Mouse (Mus musculus) testis, adult 2 months (tissue): ENCODE measurements around the gene Cldn7. TPM values are rescaled to one million over a fixed set of nuclear protein-coding genes. Genes with fewer than 3 reads are reported as not detected.
A peak's percentile ranks its signal among the peaks of the same experiment; 100 is the strongest.

Experiments
- H3K27ac ChIP-seq: fragments of 200-500 bp; 2 replicates; pipeline ENCODE4 v1.5.1; 2012; ENCODE audit warnings: low read depth, low read length; ENCODE audit not compliant: control insufficient read depth, insufficient read depth
- H3K27me3 ChIP-seq: fragments of 200-500 bp; 2 replicates; pipeline ENCODE4 v1.6.1; 2012; ENCODE audit warnings: mild to moderate bottlenecking, low read length, moderate library complexity; ENCODE audit not compliant: control insufficient read depth, insufficient read depth
- H3K36me3 ChIP-seq: fragments of 200-500 bp; 2 replicates; pipeline ENCODE4 v1.6.1; 2012; ENCODE audit warnings: mild to moderate bottlenecking, low read length; ENCODE audit not compliant: control insufficient read depth, insufficient read depth
- H3K4me1 ChIP-seq: fragments of 200-500 bp; 2 replicates; pipeline ENCODE4 v1.6.1; 2012; ENCODE audit warnings: low read length; ENCODE audit not compliant: control insufficient read depth, insufficient read depth
- H3K4me3 ChIP-seq: fragments of 200-500 bp; 2 replicates; pipeline ENCODE4 v1.5.1; 2012; ENCODE audit warnings: low read depth, mild to moderate bottlenecking, low read length, moderate library complexity, mixed read lengths; ENCODE audit not compliant: control insufficient read depth
- CTCF ChIP-seq: fragments of 200-500 bp; IDR thresholded peaks from 2 replicates; pipeline ENCODE4 v1.5.1; 2012; ENCODE audit warnings: low read depth, mild to moderate bottlenecking, inconsistent platforms, low read length, moderate library complexity; ENCODE audit not compliant: control insufficient read depth, insufficient read depth, insufficient replicate concordance
- POLR2A ChIP-seq: fragments of 200-500 bp; IDR thresholded peaks from 2 replicates; pipeline ENCODE4 v1.6.1; 2012; ENCODE audit warnings: low read depth, mild to moderate bottlenecking, inconsistent platforms, low read length, moderate library complexity; ENCODE audit not compliant: control insufficient read depth
- polyA plus RNA-seq: library from polyadenylated mRNA; depleted of rRNA; stranded (reverse); fragments of >200 nt; gene quantifications from 2 replicates; pipeline ENCODE4 v1.2.3, GENCODE M21; 2012

The Cldn7 gene
- polyA plus RNA-seq, 1 experiment, result 3.0 TPM

GRCm38 (mm10) chr11:69939181-69939580 lies 25.4 kb upstream of the Cldn7 start:
- Histone ChIP-seq H3K4me1 (peaks cover 8% of the 10 kb centered on the region), H3K36me3 (peaks cover 5% of the 10 kb centered on the region), H3K27ac (no peak overlapping the region), H3K4me3 (no peak overlapping the region), H3K27me3 (no peaks in the 10 kb centered on the region)
- TF ChIP-seq POLR2A (no peak), CTCF (no peak)

- peaks cover 6% of the 10 kb centered on the region for H3K4me1 ChIP-seq
- H3K36me3 ChIP-seq, result peaks cover 5% of the 10 kb centered on the region
- TF ChIP-seq POLR2A (no peak), CTCF (no peak)
- H3K27me3 ChIP-seq, result no peaks in the 10 kb centered on the region
- no peak overlapping the region for H3K4me3 ChIP-seq
- H3K27ac ChIP-seq, result no peak overlapping the region
These were observed 24.8 kb upstream of the Cldn7 start for GRCm38 (mm10) chr11:69939731-69940130.

GRCm38 (mm10) chr11:69940962-69941361 lies 23.6 kb upstream of the Cldn7 start:
- H3K36me3 ChIP-seq, result peaks cover 5% of the 10 kb centered on the region

GRCm38 (mm10) chr11:69945216-69945615 lies 19.4 kb upstream of the Cldn7 start:
- Histone ChIP-seq H3K27ac (no peak overlapping the region), H3K27me3 (no peaks in the 10 kb centered on the region), H3K4me3 (no peak overlapping the region), H3K4me1 (peaks cover 20% of the 10 kb centered on the region), H3K36me3 (peaks cover 3% of the 10 kb centered on the region)
- TF ChIP-seq CTCF (no peak), POLR2A (no peak)

More at GRCm38 (mm10) chr11:69940962-69941361, 23.6 kb upstream of the Cldn7 start:
- H3K27ac ChIP-seq, result no peak overlapping the region
- no peaks in the 10 kb centered on the region for H3K27me3 ChIP-seq
- no peak overlapping the region for H3K4me3 ChIP-seq
- H3K4me1 ChIP-seq, result peaks cover 6% of the 10 kb centered on the region
- TF ChIP-seq CTCF, result no peak
- no peak for TF ChIP-seq POLR2A

- no peak overlapping the region for H3K27ac ChIP-seq
- no peaks in the 10 kb centered on the region for H3K36me3 ChIP-seq
- no peaks in the 10 kb centered on the region for H3K27me3 ChIP-seq
- H3K4me1 ChIP-seq, result peaks cover 18% of the 10 kb centered on the region
- TF ChIP-seq POLR2A (no peak), CTCF (no peak)
- H3K4me3 ChIP-seq, result no peak overlapping the region
These were observed 18.3 kb upstream of the Cldn7 start for GRCm38 (mm10) chr11:69945997-69946891.

GRCm38 (mm10) chr11:69947337-69948065 lies 17.1 kb upstream of the Cldn7 start:
- Histone ChIP-seq H3K27ac (no peak overlapping the region), H3K4me1 (peaks cover 18% of the 10 kb centered on the region), H3K4me3 (peak overlapping the region; percentile 50), H3K36me3 (no peaks in the 10 kb centered on the region), H3K27me3 (no peaks in the 10 kb centered on the region)
- no peak for TF ChIP-seq POLR2A

GRCm38 (mm10) chr11:69948066-69948762 lies 16.4 kb upstream of the Cldn7 start, which contains the start of gene Slc2a4:
Gene Slc2a4 (minus strand): TSS chr11:69948188.
- Histone ChIP-seq H3K27me3 (no peaks in the 10 kb centered on the region), H3K4me1 (peaks cover 18% of the 10 kb centered on the region), H3K27ac (no peak within 1 kb of the TSS), H3K36me3 (no peaks in the 10 kb centered on the region), H3K4me3 (peak within 1 kb of the TSS; percentile 50)
- TF ChIP-seq CTCF (no peak), POLR2A (no peak)
